Mouse (Mus musculus) midbrain, embryonic 12.5 days (tissue): ENCODE results near the gene E030025P04Rik. TPM values are rescaled to one million over a fixed set of nuclear protein-coding genes. Genes with fewer than 3 reads are reported as not detected.

Source experiments
- ATAC-seq: fragments of 200-750 bp; cut with Nextera tagmentation; 2 replicates; pipeline ENCODE4 v1.8.0; 2017; ENCODE audit warnings: low read depth, moderate TSS enrichment, moderate library complexity; ENCODE audit not compliant: low FRiP score
- H3K27ac ChIP-seq: fragments of 300-500 bp; sonication (generic); replicated peaks from 2 replicates; pipeline ENCODE4 v1.5.1; 2016; ENCODE audit warnings: mild to moderate bottlenecking
- H3K27me3 ChIP-seq: fragments of 300-500 bp; sonication (generic); 2 replicates; pipeline ENCODE4 v1.6.1; 2016; ENCODE audit warnings: mild to moderate bottlenecking
- H3K36me3 ChIP-seq: fragments of 300-500 bp; sonication (generic); 2 replicates; pipeline ENCODE4 v1.6.1; 2016
- H3K4me1 ChIP-seq: fragments of 300-500 bp; sonication (generic); 2 replicates; pipeline ENCODE4 v1.6.1; 2016
- H3K4me2 ChIP-seq: fragments of 300-500 bp; sonication (generic); replicated peaks from 2 replicates; pipeline ENCODE4 v1.6.1; 2016; ENCODE audit warnings: mild to moderate bottlenecking, moderate library complexity
- H3K4me3 ChIP-seq: fragments of 300-500 bp; sonication (generic); 2 replicates; pipeline ENCODE4 v1.5.1; 2016; ENCODE audit warnings: mild to moderate bottlenecking
- H3K9ac ChIP-seq: fragments of 300-500 bp; sonication (generic); replicated peaks from 2 replicates; pipeline ENCODE4 v1.6.1; 2016; ENCODE audit warnings: mild to moderate bottlenecking, moderate library complexity
- H3K9me3 ChIP-seq: fragments of 300-500 bp; sonication (generic); 2 replicates; pipeline ENCODE4 v1.6.1; 2016; ENCODE audit warnings: mild to moderate bottlenecking
- WGBS: fragments of 180-500 bp; shearing (Covaris S2); methylation state at CpG from one replicate; pipeline ENCODE4 v1.1.7; 2016; 5-methylcytosine and 5-hydroxymethylcytosine counted together
- polyA plus RNA-seq: library from polyadenylated mRNA; unstranded; fragments of >200 nt; fragmentation: Nextera tagmentation; extraction: Ambion mirVana; gene quantifications from 2 replicates; pipeline ENCODE4 v1.2.1, GENCODE M21; 2016

Gene E030025P04Rik
- not detected in 2 replicates for polyA plus RNA-seq

GRCm38 (mm10) chr11:109144236-109144635 lies at the start of gene E030025P04Rik:
Gene E030025P04Rik, minus strand, starts transcription at chr11:109144369.
- ATAC-seq, result no peak
- Histone ChIP-seq H3K27me3 (no peaks in the 10 kb centered on the region), H3K36me3 (no peaks in the 10 kb centered on the region), H3K27ac (no peak within 1 kb of the TSS), H3K4me2 (no peak within 1 kb of the TSS), H3K4me1 (no peaks in the 10 kb centered on the region), H3K4me3 (no peak within 1 kb of the TSS), H3K9me3 (no peaks in the 10 kb centered on the region), H3K9ac (no peak within 1 kb of the TSS)
- WGBS, result 83% methylated on average over 4 of the region's 4 CpGs

GRCm38 (mm10) chr11:109192673-109193557 lies 48.7 kb upstream of the E030025P04Rik start:
- Histone ChIP-seq H3K4me2 (no peak overlapping the region), H3K36me3 (no peaks in the 10 kb centered on the region), H3K4me3 (no peak overlapping the region), H3K9ac (no peak overlapping the region), H3K4me1 (0 out of 2 replicates have a peak, but pooled peaks cover 6% of the 10 kb centered on the region), H3K27ac (0 out of 2 replicates have a peak overlapping the region, but pooled peaks have one; percentile 3), H3K9me3 (no peaks in the 10 kb centered on the region), H3K27me3 (0 out of 2 replicates have a peak, but pooled peaks cover 5% of the 10 kb centered on the region)
- WGBS, result 44% methylated on average over 15 of the region's 15 CpGs
- ATAC-seq, result peak; percentile 56; the same call in 1 of the 2 replicates

GRCm38 (mm10) chr11:109188235-109188634 lies 44.1 kb upstream of the E030025P04Rik start:
- Histone ChIP-seq H3K27ac (no peak overlapping the region), H3K36me3 (no peaks in the 10 kb centered on the region), H3K9me3 (no peaks in the 10 kb centered on the region), H3K4me1 (0 out of 2 replicates have a peak, but pooled peaks cover 6% of the 10 kb centered on the region), H3K4me3 (no peak overlapping the region), H3K4me2 (no peak overlapping the region), H3K9ac (no peak overlapping the region), H3K27me3 (0 out of 2 replicates have a peak, but pooled peaks cover 5% of the 10 kb centered on the region)
- 88% methylated on average over 5 of the region's 5 CpGs for WGBS
- no peak for ATAC-seq

GRCm38 (mm10) chr11:109187631-109188184 lies 43.5 kb upstream of the E030025P04Rik start:
- no peaks in the 10 kb centered on the region for H3K36me3 ChIP-seq
- H3K9me3 ChIP-seq, result no peaks in the 10 kb centered on the region
- H3K4me1 ChIP-seq, result 0 out of 2 replicates have a peak, but pooled peaks cover 2% of the 10 kb centered on the region
- H3K27ac ChIP-seq, result no peak overlapping the region
- no peak for ATAC-seq
- 0 out of 2 replicates have a peak, but pooled peaks cover 4% of the 10 kb centered on the region for H3K27me3 ChIP-seq
- 87% methylated on average over 6 of the region's 6 CpGs for WGBS
- no peak overlapping the region for H3K9ac ChIP-seq
- H3K4me2 ChIP-seq, result no peak overlapping the region
- no peak overlapping the region for H3K4me3 ChIP-seq

GRCm38 (mm10) chr11:109181118-109181517 lies 36.9 kb upstream of the E030025P04Rik start:
- H3K27me3 ChIP-seq, result no peaks in the 10 kb centered on the region
- H3K36me3 ChIP-seq, result no peaks in the 10 kb centered on the region
- H3K4me2 ChIP-seq, result no peak overlapping the region
- 78% methylated on average over 7 of the region's 7 CpGs for WGBS
- H3K4me3 ChIP-seq, result no peak overlapping the region
- H3K27ac ChIP-seq, result no peak overlapping the region
- no peaks in the 10 kb centered on the region for H3K4me1 ChIP-seq
- H3K9me3 ChIP-seq, result no peaks in the 10 kb centered on the region
- no peak overlapping the region for H3K9ac ChIP-seq
- no peak for ATAC-seq

GRCm38 (mm10) chr11:109180290-109180689 lies 36.1 kb upstream of the E030025P04Rik start:
- WGBS, result 92% methylated on average over 11 of the region's 11 CpGs
- no peaks in the 10 kb centered on the region for H3K36me3 ChIP-seq
- no peak overlapping the region for H3K9ac ChIP-seq
- H3K9me3 ChIP-seq, result no peaks in the 10 kb centered on the region
- H3K4me3 ChIP-seq, result no peak overlapping the region
- no peaks in the 10 kb centered on the region for H3K27me3 ChIP-seq
- H3K27ac ChIP-seq, result no peak overlapping the region
- no peak for ATAC-seq
- no peak overlapping the region for H3K4me2 ChIP-seq
- H3K4me1 ChIP-seq, result no peaks in the 10 kb centered on the region

- Histone ChIP-seq H3K9me3 (no peaks in the 10 kb centered on the region), H3K36me3 (no peaks in the 10 kb centered on the region), H3K27ac (no peak overlapping the region)
Observed at GRCm38 (mm10) chr11:109178788-109179518, 34.8 kb upstream of the E030025P04Rik start.

GRCm38 (mm10) chr11:109175376-109175969 lies 31.3 kb upstream of the E030025P04Rik start:
- no peak overlapping the region for H3K9ac ChIP-seq
- no peaks in the 10 kb centered on the region for H3K4me1 ChIP-seq
- H3K27me3 ChIP-seq, result no peaks in the 10 kb centered on the region
- no peak overlapping the region for H3K4me2 ChIP-seq
- H3K36me3 ChIP-seq, result no peaks in the 10 kb centered on the region
- no peak overlapping the region for H3K4me3 ChIP-seq
- H3K9me3 ChIP-seq, result peaks cover 4% of the 10 kb centered on the region; the same call in 1 of the 2 replicates
- WGBS, result 91% methylated on average over 8 of the region's 8 CpGs
- ATAC-seq, result no peak
- H3K27ac ChIP-seq, result no peak overlapping the region

More at GRCm38 (mm10) chr11:109178788-109179518, 34.8 kb upstream of the E030025P04Rik start:
- WGBS, result 58% methylated on average over 8 of the region's 8 CpGs
- H3K4me1 ChIP-seq, result no peaks in the 10 kb centered on the region
- no peak for ATAC-seq
- no peak overlapping the region for H3K9ac ChIP-seq
- no peak overlapping the region for H3K4me2 ChIP-seq
- no peak overlapping the region for H3K4me3 ChIP-seq
- H3K27me3 ChIP-seq, result no peaks in the 10 kb centered on the region

GRCm38 (mm10) chr11:109172224-109172623 lies 28.1 kb upstream of the E030025P04Rik start:
- Histone ChIP-seq H3K4me3 (no peak overlapping the region), H3K36me3 (no peaks in the 10 kb centered on the region), H3K27ac (no peak overlapping the region), H3K9ac (no peak overlapping the region), H3K4me1 (no peaks in the 10 kb centered on the region), H3K9me3 (peaks cover 4% of the 10 kb centered on the region; the same call in 1 of the 2 replicates), H3K27me3 (no peaks in the 10 kb centered on the region), H3K4me2 (no peak overlapping the region)
- ATAC-seq, result no peak
- WGBS, result 90% methylated on average over 1 of the region's 1 CpGs

- H3K27me3 ChIP-seq, result no peaks in the 10 kb centered on the region
- H3K9ac ChIP-seq, result no peak overlapping the region
- no peak overlapping the region for H3K27ac ChIP-seq
- no peak overlapping the region for H3K4me3 ChIP-seq
- peaks cover 4% of the 10 kb centered on the region; the same call in 1 of the 2 replicates for H3K9me3 ChIP-seq
- no peak for ATAC-seq
- H3K36me3 ChIP-seq, result no peaks in the 10 kb centered on the region
- WGBS, result 90% methylated on average over 6 of the region's 6 CpGs
- no peaks in the 10 kb centered on the region for H3K4me1 ChIP-seq
- no peak overlapping the region for H3K4me2 ChIP-seq
Observed at GRCm38 (mm10) chr11:109170771-109171170, 26.6 kb upstream of the E030025P04Rik start.

- Histone ChIP-seq H3K27ac (no peak overlapping the region), H3K4me2 (no peak overlapping the region), H3K36me3 (no peaks in the 10 kb centered on the region), H3K4me3 (no peak overlapping the region), H3K4me1 (no peaks in the 10 kb centered on the region; the same call in 1 of the 2 replicates), H3K9ac (no peak overlapping the region), H3K9me3 (no peaks in the 10 kb centered on the region), H3K27me3 (no peaks in the 10 kb centered on the region)
- no peak for ATAC-seq
- 85% methylated on average over 4 of the region's 5 CpGs for WGBS
Observed at GRCm38 (mm10) chr11:109157694-109158093, 13.5 kb upstream of the E030025P04Rik start.
